Mouse (Mus musculus) A20 (cell line): ENCODE data around the gene Tspan2.

Experiments
- DNase-seq: peaks from one replicate; pipeline ENCODE4 v3.0.0-alpha.2; 2011; ENCODE audit warnings: low read depth, low spot score

The Tspan2 gene

GRCm38 (mm10) chr3:102734313-102735030, at the start of gene Tspan2:
TSS of gene Tspan2 (plus strand) at chr3:102734529.
- DNase-seq: peak; percentile 38

GRCm38 (mm10) chr3:102686861-102687260, 47.5 kb upstream of the Tspan2 start:
- DNase-seq: no peak

GRCm38 (mm10) chr3:102687852-102688251, 46.5 kb upstream of the Tspan2 start:
- DNase-seq: no peak

GRCm38 (mm10) chr3:102691802-102692484, 42.4 kb upstream of the Tspan2 start:
- DNase-seq: peak; percentile 49

- DNase-seq: no peak
Observed at GRCm38 (mm10) chr3:102692758-102693325, 41.5 kb upstream of the Tspan2 start.

GRCm38 (mm10) chr3:102698127-102698526, 36.2 kb upstream of the Tspan2 start:
- DNase-seq: no peak

- DNase-seq: no peak
Observed at GRCm38 (mm10) chr3:102701303-102701702, 33.0 kb upstream of the Tspan2 start.

GRCm38 (mm10) chr3:102701902-102702544, 32.3 kb upstream of the Tspan2 start:
- peak; percentile 87 for DNase-seq

- DNase-seq: no peak
Observed at GRCm38 (mm10) chr3:102704001-102704401, 30.3 kb upstream of the Tspan2 start.

GRCm38 (mm10) chr3:102708599-102708998, 25.7 kb upstream of the Tspan2 start:
- no peak for DNase-seq

- DNase-seq: peak; percentile 89
Observed at GRCm38 (mm10) chr3:102715066-102715584, 19.2 kb upstream of the Tspan2 start.

GRCm38 (mm10) chr3:102715839-102716238, 18.5 kb upstream of the Tspan2 start:
- no peak for DNase-seq

GRCm38 (mm10) chr3:102717586-102718285, 16.6 kb upstream of the Tspan2 start:
- DNase-seq: no peak

GRCm38 (mm10) chr3:102723154-102723553, 11.2 kb upstream of the Tspan2 start:
- no peak for DNase-seq

- DNase-seq: no peak
Observed at GRCm38 (mm10) chr3:102723841-102724570, 10.3 kb upstream of the Tspan2 start.

- DNase-seq: no peak
Observed at GRCm38 (mm10) chr3:102724798-102725459, 9.4 kb upstream of the Tspan2 start.

GRCm38 (mm10) chr3:102729416-102729815, 4.9 kb upstream of the Tspan2 start:
- DNase-seq: no peak

- DNase-seq: no peak
Observed at GRCm38 (mm10) chr3:102731112-102731511, 3.2 kb upstream of the Tspan2 start.

- no peak for DNase-seq
Observed at GRCm38 (mm10) chr3:102732619-102733018, 1.7 kb upstream of the Tspan2 start.

- DNase-seq: peak; percentile 71
Observed at GRCm38 (mm10) chr3:102733050-102733449, 1.3 kb upstream of the Tspan2 start.
